Mouse (Mus musculus) G1E (cell line): ENCODE data around the gene Gm17720.

Experiments
- CTCF ChIP-seq: IDR thresholded peaks from 2 replicates; pipeline ENCODE4 v1.5.1; 2012; ENCODE audit warnings: low read depth, low read length, inconsistent platforms, mixed read lengths
- GATA1 ChIP-seq: IDR thresholded peaks from 2 replicates; pipeline ENCODE4 v1.6.1; 2012; ENCODE audit warnings: borderline replicate concordance, low read length, inconsistent platforms, mixed read lengths
- GATA2 ChIP-seq: IDR thresholded peaks from 2 replicates; pipeline ENCODE4 v1.6.1; 2012; ENCODE audit warnings: low read depth, low read length, inconsistent platforms, borderline replicate concordance
- TAL1 ChIP-seq: conservative IDR thresholded peaks from 2 replicates; pipeline ENCODE4 v1.6.1; 2012; ENCODE audit warnings: low read depth, low read length, inconsistent platforms, mixed read lengths

- no peak for TF ChIP-seq CTCF
- TF ChIP-seq GATA1 = no peak
- no peak for TF ChIP-seq TAL1
- no peak for TF ChIP-seq GATA2
Observed at GRCm38 (mm10) chr8:110102653-110103052, at the start of gene Gm17720.
